Mouse (Mus musculus): Measurements from ENCODE around the gene Naxd.
"Not testable (repeated sequence)": the region's sequence is repeated elsewhere in the genome, so short reads cannot be mapped to it uniquely, and the experiment has no call there.

Naxd gene

DNA sequence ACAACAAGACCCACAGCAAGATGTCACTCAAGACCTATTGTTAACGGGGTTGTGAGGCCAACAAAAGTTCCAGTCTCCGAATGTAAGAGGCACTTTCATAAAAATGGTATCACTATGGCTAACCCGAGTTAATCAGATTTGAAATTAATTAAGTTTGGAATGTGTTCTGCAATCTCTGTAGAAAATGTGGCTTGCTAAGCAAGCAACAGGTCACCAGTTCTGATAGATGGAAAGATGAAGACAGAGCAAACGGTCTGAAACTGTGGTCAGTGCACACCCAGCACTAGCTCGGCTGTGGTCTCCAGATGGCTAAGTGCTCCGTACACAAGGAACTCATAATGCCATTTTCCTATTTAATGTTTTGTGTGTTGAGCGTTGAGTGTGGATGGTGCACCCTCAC lies 26.6 kb upstream of the Naxd start:
- no peak for ATAC-seq (ENCODE audit: insufficient number of reproducible peaks, low FRiP score, low TSS enrichment)

DNA sequence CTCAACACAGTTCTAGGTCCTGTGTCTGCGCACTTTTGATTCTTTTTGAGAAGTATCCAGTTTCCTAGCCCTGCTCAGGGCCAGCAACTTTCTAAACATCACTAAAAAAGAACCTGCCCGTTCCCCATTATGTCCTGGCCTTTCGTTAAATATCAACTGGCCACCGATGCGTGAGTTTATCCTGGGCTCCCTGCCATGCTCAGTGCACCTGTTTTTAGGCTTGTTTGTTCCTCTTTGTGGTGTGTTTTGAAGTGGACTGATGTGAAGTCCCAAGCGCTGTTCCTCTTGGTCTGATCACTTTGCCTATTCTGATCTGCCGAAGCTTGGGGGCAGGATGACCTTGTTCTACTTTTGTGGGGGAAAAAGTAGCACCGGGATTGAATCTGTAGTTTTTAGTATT lies 26.0 kb upstream of the Naxd start:
- ATAC-seq (ENCODE audit: insufficient number of reproducible peaks, low FRiP score, low TSS enrichment) = no peak

DNA sequence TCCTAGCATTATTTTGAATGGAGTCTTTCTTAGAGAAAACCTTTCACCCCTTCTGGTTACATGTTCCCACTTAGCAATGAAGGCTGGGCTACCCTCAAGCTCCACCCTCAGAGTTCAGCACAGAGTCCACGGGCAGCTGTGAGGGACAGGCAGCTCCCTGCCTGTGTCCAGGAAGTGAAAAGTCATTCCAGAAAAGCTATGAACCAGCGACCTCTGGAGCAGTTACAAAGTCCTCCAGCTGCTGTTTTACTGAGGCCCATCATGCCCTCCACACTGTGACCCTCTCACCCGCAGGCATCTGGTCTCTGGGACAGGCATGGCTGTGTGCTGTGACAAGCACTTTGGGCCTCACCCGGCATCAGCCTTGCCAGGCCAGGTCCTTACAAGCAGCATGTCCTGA lies 24.2 kb upstream of the Naxd start:
- no peak for ATAC-seq (ENCODE audit: insufficient number of reproducible peaks, low FRiP score, low TSS enrichment)

DNA sequence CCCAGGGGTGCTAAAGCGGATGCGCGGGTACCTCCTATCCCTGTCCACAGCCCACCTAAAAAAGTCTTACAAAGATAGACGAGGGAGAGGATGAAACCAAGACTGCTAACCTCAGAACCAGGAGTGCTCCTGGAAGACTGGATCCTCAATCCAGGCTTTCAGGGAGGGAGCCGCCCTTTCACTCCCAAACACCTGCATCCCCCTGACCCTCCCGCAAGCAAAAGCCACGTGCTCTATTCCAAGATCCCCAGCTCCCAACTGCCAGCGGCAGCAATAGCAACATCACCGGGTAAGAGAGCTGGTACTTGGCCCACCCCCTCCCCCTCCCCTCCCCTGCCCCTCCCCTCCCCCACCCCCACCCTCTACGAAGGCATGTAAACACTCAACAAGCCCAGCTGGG lies 21.9 kb upstream of the Naxd start:
- ATAC-seq (ENCODE audit: insufficient number of reproducible peaks, low FRiP score, low TSS enrichment) = no peak

DNA sequence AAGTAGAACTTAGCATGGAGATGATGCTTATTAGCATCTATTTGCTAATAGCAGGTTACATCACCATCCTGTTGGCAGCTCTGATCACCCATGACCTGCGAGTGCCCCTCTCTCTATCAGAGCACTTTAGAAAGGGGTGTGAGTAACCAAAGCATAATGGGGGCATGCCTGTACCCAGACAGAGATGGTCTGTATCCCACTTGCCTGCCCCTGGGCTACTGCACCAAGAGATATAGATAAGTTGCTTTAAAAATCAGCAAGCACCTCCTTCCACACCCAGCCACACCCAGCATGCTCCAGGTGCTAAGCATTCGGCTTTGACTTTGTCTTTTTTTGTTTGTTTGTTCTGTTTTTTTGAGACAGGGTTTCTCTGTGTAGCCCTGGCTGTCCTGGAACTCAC lies 21.4 kb upstream of the Naxd start:
- no peak for ATAC-seq (ENCODE audit: insufficient number of reproducible peaks, low FRiP score, low TSS enrichment)

DNA sequence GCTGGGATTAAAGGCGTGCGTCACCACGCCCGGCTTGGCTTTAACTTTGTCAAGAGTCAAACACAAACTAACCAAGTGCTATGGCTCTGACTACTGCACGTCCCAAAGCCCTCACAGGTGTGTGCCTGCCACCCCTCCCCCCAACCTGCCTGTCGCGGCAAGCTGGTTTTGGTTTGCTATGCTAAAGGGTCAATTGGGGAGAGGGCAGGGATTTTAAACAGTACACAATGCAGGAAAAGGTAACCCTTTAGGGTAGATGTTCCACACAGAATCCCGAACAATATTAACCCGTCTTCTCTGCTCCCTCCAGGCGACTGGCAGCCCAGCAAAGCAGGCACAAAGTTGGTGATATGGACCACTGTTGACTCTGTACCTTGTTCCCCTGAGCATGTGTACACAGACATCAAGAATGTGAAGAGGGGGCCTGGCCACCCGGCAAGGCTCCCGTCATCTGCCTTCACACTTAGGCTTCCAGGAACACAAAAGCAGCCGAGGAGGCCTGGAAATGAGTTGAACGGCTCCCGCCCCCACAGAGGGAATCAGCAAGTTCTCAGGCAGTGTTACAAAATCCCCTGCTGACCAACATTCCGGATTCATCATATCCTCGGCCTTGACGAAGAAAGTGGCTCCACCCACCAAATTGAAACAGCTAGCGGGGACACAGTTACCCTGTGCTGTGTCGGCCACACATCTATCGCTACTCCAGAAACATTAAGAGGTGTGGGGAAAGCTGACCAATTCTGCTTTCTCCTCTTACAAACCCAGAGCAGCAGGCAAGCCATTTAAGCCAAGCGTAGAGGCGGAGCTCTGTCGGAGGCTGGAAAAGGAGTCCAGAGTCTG lies 20.7 kb upstream of the Naxd start:
- no peak for ATAC-seq (ENCODE audit: insufficient number of reproducible peaks, low FRiP score, low TSS enrichment)

DNA sequence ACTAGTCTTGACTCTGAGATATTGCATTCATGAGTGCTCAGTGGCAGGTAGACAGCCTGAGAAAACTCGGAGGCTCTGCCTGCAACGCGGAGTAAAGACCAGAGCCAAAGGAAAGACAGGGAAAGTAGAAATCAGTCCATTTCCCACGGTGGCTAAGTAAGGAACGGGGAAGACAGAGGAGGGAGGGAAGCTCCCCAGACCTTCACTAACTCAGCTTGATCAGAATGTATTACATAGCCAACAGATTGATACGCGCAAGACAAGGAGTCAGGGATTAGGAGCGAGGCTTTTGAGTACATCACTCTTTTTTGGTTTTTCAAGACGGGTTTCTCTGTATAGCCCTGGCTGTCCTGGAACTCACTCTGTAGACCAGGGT lies 20.1 kb upstream of the Naxd start:
- ATAC-seq (ENCODE audit: insufficient number of reproducible peaks, low FRiP score, low TSS enrichment) = no peak

DNA sequence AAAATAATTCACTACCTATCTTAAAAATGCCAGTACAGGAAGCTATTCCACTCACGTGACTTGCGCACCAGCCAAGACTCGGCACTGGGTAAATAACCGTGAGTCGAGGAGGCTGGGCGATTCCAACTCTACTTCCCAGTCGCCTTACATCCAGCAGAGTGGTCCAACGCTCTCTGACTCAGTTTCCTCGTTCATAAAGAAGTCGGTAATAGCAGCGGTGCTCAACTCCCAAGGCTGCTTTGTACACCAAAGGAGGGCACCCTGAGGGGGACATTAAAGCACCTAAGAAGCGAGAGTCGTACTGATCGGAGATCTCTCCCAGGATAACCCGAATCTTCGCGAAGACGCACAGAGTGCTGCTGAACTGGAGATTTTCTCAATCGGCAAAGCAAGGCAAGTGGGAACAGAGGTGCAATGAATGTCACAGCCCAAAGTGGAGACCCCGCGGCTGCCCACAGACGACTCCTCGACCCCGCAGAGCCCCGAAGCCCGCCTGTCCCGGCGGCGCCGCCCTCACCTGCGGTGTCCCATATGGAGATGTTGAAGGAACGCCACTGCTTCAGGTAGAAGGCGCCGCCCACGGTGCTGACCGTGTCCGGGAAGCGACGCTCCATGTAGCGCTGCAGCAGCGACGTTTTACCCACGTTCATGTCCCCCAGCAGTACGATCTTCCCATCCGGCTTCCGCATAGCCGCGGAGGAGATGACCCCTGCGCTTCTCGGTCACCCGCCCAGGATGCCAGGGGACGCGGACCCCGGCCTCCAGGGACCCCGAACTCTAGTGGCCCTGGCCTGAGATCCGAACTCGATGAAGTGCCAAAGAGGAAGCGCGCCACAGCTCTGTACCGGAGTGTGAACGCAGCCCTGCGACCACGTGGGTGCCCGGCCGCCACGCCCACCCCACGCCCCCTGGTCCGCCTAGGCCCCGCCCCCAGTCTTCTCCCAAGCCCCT lies 19.2 kb upstream of the Naxd start, which contains the start of gene Rab20:
Gene Rab20, minus strand, starts transcription at position 900 of the 951 bp plus-strand sequence.
- no peak; the same call in 1 of the 2 replicates for ATAC-seq (ENCODE audit: insufficient number of reproducible peaks, low FRiP score, low TSS enrichment)

DNA sequence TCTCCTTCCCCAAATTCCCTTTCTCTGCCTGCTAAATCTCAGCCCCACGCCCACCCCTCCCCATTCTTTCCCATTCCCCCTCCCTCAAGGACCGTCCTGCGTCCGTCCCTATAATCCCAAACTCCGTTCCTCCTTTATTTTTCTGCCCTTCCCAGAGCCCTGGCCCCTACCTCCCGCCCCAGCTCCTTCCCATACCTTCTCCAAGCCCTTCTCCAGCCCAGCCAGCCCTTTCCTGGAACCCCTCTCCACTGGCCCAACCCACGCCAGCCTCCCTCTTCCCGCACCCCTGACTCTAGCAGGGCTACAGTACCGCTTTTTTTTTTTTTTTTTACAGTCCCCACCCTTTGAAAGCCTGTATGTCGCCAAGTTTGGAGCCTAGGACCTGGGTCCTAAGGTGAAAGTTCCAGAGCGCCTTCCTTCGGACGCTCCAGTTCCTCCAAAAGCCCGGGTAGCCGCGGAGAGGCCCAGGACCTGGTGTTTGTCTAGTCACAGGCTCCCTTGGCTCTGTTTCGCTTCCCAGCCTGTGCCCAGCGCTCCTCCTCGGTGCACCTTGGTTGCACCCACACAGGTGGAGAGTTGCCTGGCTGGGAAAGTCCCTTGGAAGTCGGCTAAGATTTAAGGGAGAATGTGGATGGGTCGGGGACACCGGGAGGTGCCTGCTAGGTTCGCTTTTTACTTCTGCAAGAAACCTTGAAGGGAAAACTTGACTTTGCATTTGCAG lies 18.3 kb upstream of the Naxd start:
- ATAC-seq (ENCODE audit: insufficient number of reproducible peaks, low FRiP score, low TSS enrichment) = no peak

DNA sequence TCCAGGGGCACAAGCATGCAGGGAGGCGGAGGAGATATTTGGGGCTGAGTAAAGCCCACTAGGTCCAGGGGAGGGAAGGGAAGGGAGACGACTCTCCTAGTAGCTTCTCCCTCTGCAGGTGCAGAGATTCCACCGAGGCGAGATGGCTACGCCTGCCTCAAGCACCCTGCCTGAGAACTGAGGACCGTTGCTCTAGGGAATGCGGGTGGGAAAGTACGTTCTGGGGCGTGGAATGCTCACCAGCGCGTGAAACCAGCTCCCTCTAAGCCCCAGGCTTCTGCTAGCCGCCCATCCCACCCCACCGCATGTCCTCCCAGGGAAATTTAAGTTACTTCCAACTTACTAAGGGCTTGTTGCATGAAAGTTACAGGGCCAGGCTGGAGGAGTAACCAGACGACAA lies 17.7 kb upstream of the Naxd start:
- ATAC-seq (ENCODE audit: insufficient number of reproducible peaks, low FRiP score, low TSS enrichment) = no peak

DNA sequence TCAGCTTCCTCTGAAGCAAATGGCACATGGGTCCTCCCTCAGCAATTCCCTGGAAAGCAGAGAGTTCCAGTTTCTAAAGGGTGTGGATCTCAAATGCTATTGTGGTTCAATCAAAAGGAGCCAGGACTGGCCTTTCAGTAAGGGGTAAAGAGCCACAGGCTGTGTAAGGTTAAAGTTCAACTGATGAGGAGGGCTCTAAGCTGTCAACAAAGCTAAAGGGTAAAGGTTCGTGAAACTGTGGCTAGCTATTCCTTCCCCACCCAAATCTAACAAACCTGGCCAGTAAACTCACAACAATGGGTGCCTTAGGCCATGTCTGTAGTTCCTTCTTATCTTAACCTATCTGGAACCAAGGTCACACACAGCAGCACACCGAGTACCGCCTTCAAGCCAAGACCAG lies 15.4 kb upstream of the Naxd start:
- ATAC-seq (ENCODE audit: insufficient number of reproducible peaks, low FRiP score, low TSS enrichment) = no peak

DNA sequence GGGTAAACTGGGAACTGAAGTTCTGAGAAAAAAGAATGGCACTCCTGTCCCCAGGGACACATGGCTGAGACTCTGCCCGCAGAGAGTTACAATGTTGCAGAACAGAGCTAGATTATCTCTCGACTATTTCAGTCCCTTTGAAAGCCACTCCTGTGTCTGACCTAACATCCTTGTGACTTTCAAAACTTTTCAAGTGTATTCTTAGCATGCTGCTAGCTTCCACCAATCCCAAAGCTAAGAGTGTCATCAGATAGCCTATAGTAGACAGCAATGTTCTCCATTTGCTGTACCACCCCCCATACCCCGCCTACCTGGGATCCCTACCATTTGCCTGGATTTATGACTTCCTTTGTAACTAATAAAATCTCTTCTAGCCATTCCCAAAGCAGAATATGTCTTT lies 14.8 kb upstream of the Naxd start:
- ATAC-seq (ENCODE audit: insufficient number of reproducible peaks, low FRiP score, low TSS enrichment) = no peak

DNA sequence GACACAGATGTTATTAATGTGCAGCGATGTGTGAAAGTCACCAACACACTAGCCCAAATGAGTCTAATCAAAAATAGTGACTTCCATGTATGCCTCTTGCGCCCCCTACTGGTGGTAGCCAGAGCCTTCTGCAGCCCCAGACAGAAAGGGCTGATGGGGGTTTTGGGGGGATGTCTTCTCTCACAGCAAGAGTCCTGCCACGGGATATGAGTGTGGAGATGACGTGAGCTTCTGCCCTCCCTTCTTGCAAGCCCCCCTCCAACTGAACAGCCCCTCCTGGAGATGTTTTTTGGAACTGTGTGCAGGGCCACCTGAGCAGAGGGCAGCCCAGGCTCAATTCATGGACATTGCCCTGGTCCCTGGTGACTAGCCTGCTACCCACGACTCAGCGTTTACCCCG lies 11.2 kb upstream of the Naxd start:
- 0 out of 2 replicates have a peak, but pooled peaks have one; percentile 36 for ATAC-seq (ENCODE audit: insufficient number of reproducible peaks, low FRiP score, low TSS enrichment)

DNA sequence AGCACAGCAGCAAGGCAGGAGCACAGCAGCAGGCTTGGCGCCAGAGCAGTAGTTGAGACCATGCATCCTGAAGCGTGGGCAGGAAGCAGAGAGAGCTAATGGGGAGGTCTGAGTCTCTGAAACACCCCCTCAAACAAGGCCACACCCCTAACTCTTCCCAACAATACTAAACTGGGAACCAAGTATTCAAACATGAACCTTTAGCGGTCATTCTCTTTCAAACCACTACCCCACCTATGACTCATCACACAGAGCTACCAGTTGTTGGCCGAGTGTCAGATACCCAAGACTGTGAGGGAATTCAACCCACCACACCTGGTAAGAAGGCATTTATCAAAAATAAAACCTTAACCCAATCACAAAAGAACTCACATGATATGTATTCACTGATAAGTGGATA lies 10.1 kb upstream of the Naxd start:
- ATAC-seq (ENCODE audit: insufficient number of reproducible peaks, low FRiP score, low TSS enrichment) = no peak

DNA sequence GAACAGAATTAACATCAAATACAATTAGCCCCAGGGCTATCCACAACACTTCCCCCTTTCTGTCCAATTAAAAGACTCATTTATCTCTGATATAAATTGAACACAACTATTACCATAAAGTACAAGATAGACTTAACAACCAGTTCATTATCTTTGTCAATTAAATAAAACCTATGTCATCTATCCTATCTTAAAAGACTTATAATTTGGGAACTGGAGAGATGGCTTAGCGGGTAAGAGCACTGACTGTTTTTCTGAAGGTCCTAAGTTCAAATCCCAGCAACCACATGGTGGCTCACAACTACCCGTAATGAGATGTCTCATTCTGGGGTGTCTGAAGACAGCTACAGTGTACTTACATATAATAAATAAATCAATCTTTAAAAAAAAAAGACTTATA lies 5.0 kb upstream of the Naxd start:
- not testable (repeated sequence) for ATAC-seq (ENCODE audit: insufficient number of reproducible peaks, low FRiP score, low TSS enrichment)

DNA sequence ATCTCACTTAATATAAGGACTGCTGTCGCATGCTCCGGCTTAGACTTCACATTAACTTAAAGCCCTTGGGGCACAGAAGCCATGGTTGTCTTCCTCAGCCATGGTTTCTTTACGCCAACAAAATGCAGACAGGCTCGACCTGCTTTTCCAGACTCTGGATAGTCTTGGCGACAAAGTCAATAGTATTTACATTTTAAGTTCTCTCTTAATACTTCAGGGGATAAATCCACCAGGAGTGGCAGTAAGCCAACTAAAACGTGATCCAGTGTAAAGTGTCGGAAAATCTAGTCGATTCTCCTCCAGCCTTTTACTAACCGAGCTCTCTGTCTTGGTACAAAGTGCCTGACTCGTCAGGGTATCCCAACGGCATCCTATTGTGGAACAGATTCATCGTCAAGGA lies 975 bp downstream of the Naxd start:
- no peak for ATAC-seq (ENCODE audit: insufficient number of reproducible peaks, low FRiP score, low TSS enrichment)

DNA sequence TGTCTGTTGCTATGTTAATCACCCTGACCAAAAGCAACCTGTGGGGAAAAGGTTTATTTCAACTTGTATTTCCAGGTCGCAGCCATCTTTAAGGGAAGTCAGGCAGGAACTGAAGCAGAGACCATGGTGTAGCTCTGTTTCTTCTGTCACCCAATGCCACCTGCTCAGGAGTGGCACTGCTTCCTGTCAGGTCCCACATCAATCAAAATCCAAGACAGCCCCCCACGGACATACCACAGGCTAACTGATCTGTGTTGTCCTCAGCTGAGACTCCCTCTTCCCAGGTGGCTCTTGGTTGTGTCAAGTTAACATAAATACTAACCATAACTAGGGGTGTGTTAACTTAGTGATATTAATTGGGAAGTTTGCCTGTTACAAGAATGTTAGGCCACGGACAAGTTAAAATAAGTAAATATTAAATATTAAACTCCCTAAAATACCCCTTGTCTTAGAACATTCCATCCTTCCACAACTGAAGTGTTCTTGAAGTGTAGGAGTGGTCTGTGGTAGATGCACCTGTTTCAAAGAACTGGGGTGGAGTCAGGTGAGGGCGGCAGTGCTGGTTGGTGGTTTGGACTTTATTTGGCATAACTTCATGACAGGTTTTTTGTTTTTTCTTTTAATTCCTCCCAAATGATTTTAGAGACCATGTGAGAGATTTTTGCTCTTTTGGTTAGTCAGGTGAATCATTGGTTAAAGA lies 1.6 kb downstream of the Naxd start:
- ATAC-seq (ENCODE audit: insufficient number of reproducible peaks, low FRiP score, low TSS enrichment) = no peak

DNA sequence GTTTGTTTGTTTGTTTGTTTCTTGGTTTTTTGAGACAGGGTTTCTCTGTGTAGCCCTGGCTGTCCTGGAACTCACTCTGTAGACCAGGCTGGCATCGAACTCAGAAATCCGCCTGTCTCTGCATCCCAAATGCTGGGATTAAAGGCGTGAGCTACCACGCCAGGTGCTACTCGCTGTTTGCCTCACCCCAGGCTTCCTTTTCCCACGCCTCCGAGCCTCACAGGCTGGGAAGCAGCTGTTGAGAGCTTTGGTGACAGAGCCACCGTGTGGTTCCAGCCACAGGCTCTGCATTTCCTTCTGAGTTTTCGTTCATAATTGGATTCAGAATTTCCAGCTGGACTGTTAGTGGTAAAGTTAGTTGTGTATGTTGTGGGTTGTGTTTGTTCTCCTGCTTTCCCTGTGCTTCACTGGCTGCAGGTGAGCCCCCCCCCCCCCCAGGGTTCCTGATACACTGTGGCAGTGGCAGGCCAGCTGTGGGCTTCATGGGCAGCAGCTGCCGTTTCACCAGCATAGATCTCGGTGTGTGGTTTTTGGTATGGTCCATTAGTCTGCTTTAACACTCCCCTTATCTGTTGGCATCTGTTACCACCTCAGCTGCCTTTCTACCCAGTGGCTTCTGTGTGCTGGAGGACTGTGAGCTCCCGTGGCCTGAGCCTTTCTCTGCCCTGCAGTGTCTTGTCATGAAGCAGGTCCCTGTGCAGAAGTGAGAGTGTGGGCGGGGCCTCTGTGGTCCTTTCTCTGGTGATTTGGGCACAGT lies 6.3 kb downstream of the Naxd start:
- ATAC-seq (ENCODE audit: insufficient number of reproducible peaks, low FRiP score, low TSS enrichment) = no peak

DNA sequence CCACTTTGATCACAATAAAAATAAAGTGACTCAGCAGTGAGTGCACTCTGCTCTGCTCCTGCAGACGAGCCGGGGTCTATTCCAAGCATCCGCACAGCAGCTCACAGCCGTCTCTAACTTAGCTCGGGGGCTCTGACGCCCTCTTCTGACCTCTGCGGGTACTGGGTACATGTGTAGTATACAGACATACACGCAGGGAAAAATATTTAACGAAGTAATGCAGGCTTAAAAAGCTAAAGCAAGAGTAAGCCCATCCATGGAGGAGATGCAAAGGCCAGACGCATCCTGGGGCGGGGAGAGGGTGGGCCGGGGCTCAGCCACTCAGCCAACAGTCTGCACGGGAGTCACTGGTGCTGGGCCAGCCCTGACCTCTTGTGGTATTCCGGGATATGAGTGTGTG lies 8.8 kb downstream of the Naxd start:
- ATAC-seq (ENCODE audit: insufficient number of reproducible peaks, low FRiP score, low TSS enrichment) = no peak

All from cerebellum, adult (tissue).